In genomic region chr9:114895919-114896318, GRCm38 (mm10) we compare ENCODE assay signal across 21 mouse cellular contexts. TPM values are rescaled to one million over a fixed set of nuclear protein-coding genes. Genes with fewer than 3 reads are reported as not detected.
DNase-seq lines count a peak whose midpoint lies in the region; ATAC-seq and TF ChIP-seq lines count a peak whose summit lies in the region.
"Had no signal": no experiment of that assay in that cellular context is flagged by ENCODE, and none has a peak within 500 bp of the region (broad histone marks: within the 10 kb centered on the region; RNA-seq: fewer than 3 reads in every experiment).

No protein-coding gene starts in this region.

- no peaks in the 10 kb centered on the region for H3K4me1 ChIP-seq in midbrain, embryonic 11.5 days (ENCODE audit: control insufficient read depth, insufficient read depth, low read length)
- H3K4me1 ChIP-seq in midbrain, postnatal 0 days (ENCODE audit: insufficient read depth, low read length): no peaks in the 10 kb centered on the region
- no peaks in the 10 kb centered on the region for H3K4me1 ChIP-seq in midbrain, embryonic 12.5 days
- no peaks in the 10 kb centered on the region for H3K4me1 ChIP-seq in midbrain, embryonic 10.5 days

- H3K4me3 ChIP-seq in midbrain, embryonic 11.5 days (ENCODE audit: low read depth, low read length): no peak overlapping the region
- H3K4me3 ChIP-seq in midbrain, postnatal 0 days (ENCODE audit: low read depth, low read length): no peak overlapping the region
- no peak overlapping the region for H3K4me3 ChIP-seq in midbrain, embryonic 12.5 days
- H3K4me3 ChIP-seq in midbrain, embryonic 10.5 days: no peak overlapping the region

- WGBS in midbrain, embryonic 11.5 days: 71% methylated on average over 4 of the region's 4 CpGs
- 43% methylated on average over 4 of the region's 4 CpGs for WGBS in midbrain, postnatal 0 days
- 60% methylated on average over 4 of the region's 4 CpGs for WGBS in midbrain, embryonic 12.5 days
- 74% methylated on average over 4 of the region's 4 CpGs for whole genome bisulfite sequencing in midbrain, embryonic 10.5 days

- H3K9me3 ChIP-seq in midbrain, embryonic 11.5 days (ENCODE audit: control insufficient read depth, low read length): no peaks in the 10 kb centered on the region
- H3K9me3 ChIP-seq in midbrain, postnatal 0 days (ENCODE audit: low read length): no peaks in the 10 kb centered on the region
- H3K9me3 ChIP-seq in midbrain, embryonic 12.5 days: no peaks in the 10 kb centered on the region
- H3K9me3 ChIP-seq in midbrain, embryonic 10.5 days (replicated peaks): peaks cover 3% of the 10 kb centered on the region; the same call in 1 of the 2 replicates

- DNase-seq in midbrain, embryonic 11.5 days (ENCODE audit: low spot score, missing footprints): peak; percentile 79
- no peak for DNase-seq in midbrain, postnatal 0 days (ENCODE audit: low spot score)
- DNase-seq in midbrain, embryonic 10.5 days (ENCODE audit: low spot score): no peak
- DNase-seq: adrenal gland, adult 2 months; adrenal gland, adult 8-10 months; adrenal gland, postnatal 10 days; adrenal gland, postnatal 14 days; adrenal gland, postnatal 25 days; adrenal gland, postnatal 36 days; B cell, adult 2 months; cerebellum, adult 11 months; cerebellum, adult 11-12 months; cerebellum, adult 18-20 months had no signal

- no peaks in the 10 kb centered on the region for H3K36me3 ChIP-seq in midbrain, embryonic 11.5 days (ENCODE audit: control insufficient read depth, insufficient read depth, low read length)
- H3K36me3 ChIP-seq in midbrain, postnatal 0 days (ENCODE audit: insufficient read depth, low read length): peaks cover 4% of the 10 kb centered on the region; the same call in 1 of the 2 replicates
- H3K36me3 ChIP-seq in midbrain, embryonic 12.5 days: no peaks in the 10 kb centered on the region
- H3K36me3 ChIP-seq in midbrain, embryonic 10.5 days: no peaks in the 10 kb centered on the region
- H3K36me3 ChIP-seq: G1E had no signal

- H3K27ac ChIP-seq in midbrain, embryonic 11.5 days (ENCODE audit: low read depth, low read length): no peak overlapping the region
- H3K27ac ChIP-seq in midbrain, postnatal 0 days (ENCODE audit: low read depth, low read length): no peak overlapping the region
- no peak overlapping the region for H3K27ac ChIP-seq in midbrain, embryonic 12.5 days (replicated peaks)
- no peak overlapping the region for H3K27ac ChIP-seq in midbrain, embryonic 10.5 days (replicated peaks)

- ATAC-seq in midbrain, embryonic 11.5 days (ENCODE audit: low FRiP score): no peak
- ATAC-seq in midbrain, postnatal 0 days (ENCODE audit: low FRiP score): no peak
- peak; percentile 58; the same call in 1 of the 2 replicates for ATAC-seq in midbrain, embryonic 12.5 days (ENCODE audit: low FRiP score, low read depth)
- ATAC-seq: activated CD4-positive, CD25-positive, alpha-beta regulatory T cell, adult 4 months; CD4-positive, CD25-positive, alpha-beta regulatory T cell, adult 4 months; Patski had no signal

- TF ChIP-seq CTCF in midbrain, postnatal 0 days (IDR thresholded peaks at IDR 0.05): no peak

- H3K4me2 ChIP-seq in midbrain, embryonic 11.5 days: no peak overlapping the region
- no peak overlapping the region for H3K4me2 ChIP-seq in midbrain, postnatal 0 days (ENCODE audit: low read depth, low read length, poor library complexity, severe bottlenecking)
- no peak overlapping the region for H3K4me2 ChIP-seq in midbrain, embryonic 12.5 days (replicated peaks)

- H3K9ac ChIP-seq in midbrain, embryonic 11.5 days (ENCODE audit: low read length): no peak overlapping the region
- H3K9ac ChIP-seq in midbrain, postnatal 0 days (replicated peaks; ENCODE audit: low read length, poor library complexity, severe bottlenecking): no peak overlapping the region
- H3K9ac ChIP-seq in midbrain, embryonic 12.5 days (replicated peaks): no peak overlapping the region

- no peaks in the 10 kb centered on the region for H3K27me3 ChIP-seq in midbrain, embryonic 11.5 days (ENCODE audit: control insufficient read depth, insufficient read depth, low read length)
- H3K27me3 ChIP-seq in midbrain, postnatal 0 days (ENCODE audit: insufficient read depth, low read length): no peaks in the 10 kb centered on the region
- H3K27me3 ChIP-seq in midbrain, embryonic 12.5 days: no peaks in the 10 kb centered on the region
- H3K27me3 ChIP-seq in midbrain, embryonic 10.5 days (ENCODE audit: low read depth, poor library complexity, severe bottlenecking): no peaks in the 10 kb centered on the region
- H3K27me3 ChIP-seq: CH12.LX, Patski had no signal

RNA-seq across cellular contexts. Expression of gene Gpd1l, which starts 37.9 kb away (rescaled TPM):
- polyA plus RNA-seq in midbrain, embryonic 11.5 days (2014; fragmentation: Nextera tagmentation; extraction: Ambion mirVana): 10.0 and 11.2 TPM in 2 replicates
- total RNA-seq in midbrain, postnatal 0 days (2014; rRNA removed): 72.1 and 77.7 TPM in 2 replicates
- 39.2 and 39.3 TPM in 2 replicates for polyA plus RNA-seq in midbrain, postnatal 0 days (2015; fragmentation: Nextera tagmentation; extraction: Ambion mirVana)
- polyA plus RNA-seq in midbrain, embryonic 12.5 days (2016; fragmentation: Nextera tagmentation; extraction: Ambion mirVana): 14.8 and 15.7 TPM in 2 replicates
- 13.6 and 15.2 TPM in 2 replicates for polyA plus RNA-seq in midbrain, embryonic 10.5 days (2016; fragmentation: Nextera tagmentation; extraction: Ambion mirVana)
- total RNA-seq: MEL had no signal

RNA-seq across cellular contexts. Expression of gene Cmtm8, which starts 52.0 kb away (rescaled TPM):
- 13.6 and 15.5 TPM in 2 replicates for polyA plus RNA-seq in midbrain, embryonic 11.5 days (2014; fragmentation: Nextera tagmentation; extraction: Ambion mirVana)
- 1.1 and 4.2 TPM in 2 replicates for total RNA-seq in midbrain, postnatal 0 days (2014; rRNA removed)
- 4.1 and 6.4 TPM in 2 replicates for polyA plus RNA-seq in midbrain, postnatal 0 days (2015; fragmentation: Nextera tagmentation; extraction: Ambion mirVana)
- polyA plus RNA-seq in midbrain, embryonic 12.5 days (2016; fragmentation: Nextera tagmentation; extraction: Ambion mirVana): 13.2 and 14.9 TPM in 2 replicates
- 21.7 and 32.1 TPM in 2 replicates for polyA plus RNA-seq in midbrain, embryonic 10.5 days (2016; fragmentation: Nextera tagmentation; extraction: Ambion mirVana)
- polyA plus RNA-seq: activated CD4-positive, CD25-positive, alpha-beta regulatory T cell, adult 4 months; C2C12; CD4-positive, CD25-positive, alpha-beta regulatory T cell, adult 4 months; G1E had no signal
